Mouse (Mus musculus) midbrain, postnatal 0 days (tissue): Measurements from ENCODE around the gene Fam173a. TPM values are rescaled to one million over a fixed set of nuclear protein-coding genes. Genes with fewer than 3 reads are reported as not detected.

Source experiments
- ATAC-seq: fragments of 200-750 bp; cut with Nextera tagmentation; 2 replicates; pipeline ENCODE4 v1.8.0; 2017; ENCODE audit warnings: moderate number of reproducible peaks, mild to moderate bottlenecking, moderate TSS enrichment, moderate library complexity; ENCODE audit not compliant: low FRiP score
- DNase-seq: peaks from one replicate; pipeline ENCODE4 v3.0.0-alpha.2; 2015; ENCODE audit warnings: low spot score
- H3K27ac ChIP-seq: fragments of 300-500 bp; sonication (generic); 2 replicates; pipeline ENCODE4 v1.5.1; 2014; ENCODE audit warnings: low read depth, mild to moderate bottlenecking, low read length, mixed read lengths
- H3K27me3 ChIP-seq: fragments of 300-500 bp; sonication (generic); 2 replicates; pipeline ENCODE4 v1.6.1; 2014; ENCODE audit warnings: low read length, control low read depth, mixed read lengths; ENCODE audit not compliant: insufficient read depth
- H3K36me3 ChIP-seq: fragments of 300-500 bp; sonication (generic); 2 replicates; pipeline ENCODE4 v1.6.1; 2014; ENCODE audit warnings: low read length, control low read depth, mixed read lengths; ENCODE audit not compliant: insufficient read depth
- H3K4me1 ChIP-seq: fragments of 300-500 bp; sonication (generic); 2 replicates; pipeline ENCODE4 v1.6.1; 2014; ENCODE audit warnings: mild to moderate bottlenecking, control low read depth, antibody characterized with exemption, low read length, mixed read lengths; ENCODE audit not compliant: insufficient read depth
- H3K4me2 ChIP-seq: fragments of 300-500 bp; sonication (generic); 2 replicates; pipeline ENCODE4 v1.6.1; 2014; ENCODE audit warnings: low read depth, mild to moderate bottlenecking, low read length, mixed read lengths; ENCODE audit not compliant: poor library complexity, severe bottlenecking
- H3K4me3 ChIP-seq: fragments of 300-500 bp; sonication (generic); 2 replicates; pipeline ENCODE4 v1.5.1; 2014; ENCODE audit warnings: low read depth, mild to moderate bottlenecking, low read length, moderate library complexity
- H3K9ac ChIP-seq: fragments of 300-500 bp; sonication (generic); replicated peaks from 2 replicates; pipeline ENCODE4 v1.6.1; 2014; ENCODE audit warnings: mild to moderate bottlenecking, low read length, moderate library complexity, mixed read lengths; ENCODE audit not compliant: poor library complexity, severe bottlenecking
- H3K9me3 ChIP-seq: fragments of 300-500 bp; sonication (generic); 2 replicates; pipeline ENCODE4 v1.6.1; 2016; ENCODE audit warnings: low read length, control low read depth
- CTCF ChIP-seq: IDR thresholded peaks from 2 replicates; pipeline ENCODE4 v1.5.1; 2016; ENCODE audit warnings: antibody characterized with exemption, mild to moderate bottlenecking
- WGBS: fragments of 180-500 bp; shearing (Covaris S2); extraction: QIAGEN DNeasy Blood & Tissue Kit; methylation state at CpG from one replicate; pipeline ENCODE4 v1.1.7; 2014; 5-methylcytosine and 5-hydroxymethylcytosine counted together
- polyA plus RNA-seq: library from polyadenylated mRNA; unstranded; fragments of >200 nt; fragmentation: Nextera tagmentation; extraction: Ambion mirVana; gene quantifications from 2 replicates; pipeline ENCODE4 v1.2.1, GENCODE M21; 2015
- total RNA-seq: library from RNA; depleted of rRNA; stranded (reverse); fragments of >200 nt; gene quantifications from 2 replicates; pipeline ENCODE4 v1.2.3, GENCODE M21; 2014

Fam173a gene
- total and polyA plus RNA-seq, 2 experiments from 2014 or later: 74.2 to 106 TPM

- no peak for TF ChIP-seq CTCF
- Histone ChIP-seq H3K9me3 (no peaks in the 10 kb centered on the region), H3K4me2 (no peak overlapping the region), H3K4me1 (peaks cover 2% of the 10 kb centered on the region), H3K36me3 (peaks cover 37% of the 10 kb centered on the region), H3K9ac (no peak overlapping the region), H3K4me3 (no peak overlapping the region), H3K27me3 (no peaks in the 10 kb centered on the region), H3K27ac (no peak overlapping the region)
- no peak for ATAC-seq
- WGBS: 12% methylated on average over 46 of the region's 46 CpGs
- no peak for DNase-seq
These were observed 26.4 kb upstream of the Fam173a start for GRCm38 (mm10) chr17:25818851-25819780.

- Histone ChIP-seq H3K36me3 (peaks cover 37% of the 10 kb centered on the region), H3K9ac (no peak overlapping the region), H3K27ac (no peak overlapping the region), H3K27me3 (no peaks in the 10 kb centered on the region), H3K4me3 (no peak overlapping the region), H3K4me2 (no peak overlapping the region), H3K4me1 (peaks cover 5% of the 10 kb centered on the region; the same call in 1 of the 2 replicates), H3K9me3 (no peaks in the 10 kb centered on the region)
- DNase-seq (no peak), ATAC-seq (no peak)
- TF ChIP-seq CTCF: no peak
- WGBS: 85% methylated on average over 11 of the region's 11 CpGs
These were observed 25.0 kb upstream of the Fam173a start for GRCm38 (mm10) chr17:25817662-25818061.

GRCm38 (mm10) chr17:25813471-25813870 is 20.8 kb upstream of the Fam173a start:
- H3K4me2 ChIP-seq: peak overlapping the region; percentile 36
- H3K27me3 ChIP-seq: no peaks in the 10 kb centered on the region
- peak; percentile 79 for DNase-seq
- no peak for ATAC-seq
- H3K4me1 ChIP-seq: peaks cover 18% of the 10 kb centered on the region
- peak overlapping the region; percentile 18 for H3K4me3 ChIP-seq
- H3K36me3 ChIP-seq: peaks cover 26% of the 10 kb centered on the region
- WGBS: 3% methylated on average over 20 of the region's 20 CpGs
- H3K9ac ChIP-seq: peak overlapping the region; percentile 19; the same call in 1 of the 2 replicates
- no peaks in the 10 kb centered on the region for H3K9me3 ChIP-seq
- peak; percentile 72 for TF ChIP-seq CTCF
- no peak overlapping the region for H3K27ac ChIP-seq

GRCm38 (mm10) chr17:25810890-25811289 is 18.2 kb upstream of the Fam173a start:
- H3K4me1 ChIP-seq: peaks cover 18% of the 10 kb centered on the region
- H3K27ac ChIP-seq: no peak overlapping the region
- WGBS: 73% methylated on average over 4 of the region's 4 CpGs
- no peaks in the 10 kb centered on the region for H3K9me3 ChIP-seq
- H3K9ac ChIP-seq: peak overlapping the region; percentile 36; the same call in 1 of the 2 replicates
- H3K4me3 ChIP-seq: no peak overlapping the region; the same call in 1 of the 2 replicates
- no peak for DNase-seq
- ATAC-seq: no peak
- no peaks in the 10 kb centered on the region for H3K27me3 ChIP-seq
- no peak for TF ChIP-seq CTCF
- H3K4me2 ChIP-seq: peak overlapping the region; percentile 96
- H3K36me3 ChIP-seq: 0 out of 2 replicates have a peak, but pooled peaks cover 3% of the 10 kb centered on the region

GRCm38 (mm10) chr17:25809606-25810340 is 17.1 kb upstream of the Fam173a start:
- H3K27ac ChIP-seq: peak overlapping the region; percentile 98
- 5% methylated on average over 24 of the region's 25 CpGs for WGBS
- peak overlapping the region; percentile 97 for H3K9ac ChIP-seq
- H3K36me3 ChIP-seq: no peaks in the 10 kb centered on the region
- no peaks in the 10 kb centered on the region for H3K27me3 ChIP-seq
- peak; percentile 38 for ATAC-seq
- peaks cover 18% of the 10 kb centered on the region for H3K4me1 ChIP-seq
- peak overlapping the region; percentile 96 for H3K4me2 ChIP-seq
- 0 out of 2 replicates have a peak, but pooled peaks have one; percentile 17 for TF ChIP-seq CTCF
- H3K9me3 ChIP-seq: no peaks in the 10 kb centered on the region
- DNase-seq: peak; percentile 62
- H3K4me3 ChIP-seq: peak overlapping the region; percentile 89
